Mouse (Mus musculus): Measurements from ENCODE around the gene Msl1.
A peak's percentile ranks its signal among the peaks of the same experiment; 100 is the strongest.

Gene Msl1

GRCm38 (mm10) chr11:98776843-98777590, 18.3 kb upstream of the Msl1 start:
- DNase-seq (ENCODE audit: low spot score in 2 of 2) = no peak

GRCm38 (mm10) chr11:98777888-98778287, 17.4 kb upstream of the Msl1 start:
- DNase-seq (ENCODE audit: low spot score in 2 of 2) = no peak

GRCm38 (mm10) chr11:98781851-98782512, 13.3 kb upstream of the Msl1 start:
- DNase-seq (ENCODE audit: low spot score in 2 of 2) = peak in 1 of 2 experiments; percentile 91

- DNase-seq (ENCODE audit: low spot score in 2 of 2) = no peak
These were observed 12.6 kb upstream of the Msl1 start for GRCm38 (mm10) chr11:98782651-98783235.

GRCm38 (mm10) chr11:98783236-98783696, 12.1 kb upstream of the Msl1 start:
- peak; percentile 95 to 98 for DNase-seq (ENCODE audit: low spot score in 2 of 2)

- DNase-seq (ENCODE audit: low spot score in 2 of 2) = no peak
These were observed 11.2 kb upstream of the Msl1 start for GRCm38 (mm10) chr11:98784139-98784538.

- DNase-seq (ENCODE audit: low spot score in 2 of 2) = no peak
These were observed 10.1 kb upstream of the Msl1 start for GRCm38 (mm10) chr11:98785214-98785613.

GRCm38 (mm10) chr11:98785772-98786281, 9.5 kb upstream of the Msl1 start:
- peak in 1 of 2 experiments; percentile 91 for DNase-seq (ENCODE audit: low spot score in 2 of 2)

- peak; percentile 92 to 99 for DNase-seq (ENCODE audit: low spot score in 2 of 2)
These were observed 8.7 kb upstream of the Msl1 start for GRCm38 (mm10) chr11:98786359-98787214.

GRCm38 (mm10) chr11:98787229-98787628, 8.1 kb upstream of the Msl1 start:
- no peak for DNase-seq (ENCODE audit: low spot score in 2 of 2)

- no peak for DNase-seq (ENCODE audit: low spot score in 2 of 2)
These were observed 7.6 kb upstream of the Msl1 start for GRCm38 (mm10) chr11:98787691-98788090.

GRCm38 (mm10) chr11:98788139-98788538, 7.2 kb upstream of the Msl1 start:
- DNase-seq (ENCODE audit: low spot score in 2 of 2) = no peak

GRCm38 (mm10) chr11:98788550-98789218, 6.6 kb upstream of the Msl1 start:
- DNase-seq (ENCODE audit: low spot score in 2 of 2) = peak in 1 of 2 experiments; percentile 90

- no peak for DNase-seq (ENCODE audit: low spot score in 2 of 2)
These were observed 6.0 kb upstream of the Msl1 start for GRCm38 (mm10) chr11:98789219-98789807.

GRCm38 (mm10) chr11:98789824-98790223, 5.5 kb upstream of the Msl1 start:
- DNase-seq (ENCODE audit: low spot score in 2 of 2) = no peak

GRCm38 (mm10) chr11:98790631-98791205, 4.6 kb upstream of the Msl1 start:
- no peak for DNase-seq (ENCODE audit: low spot score in 2 of 2)

GRCm38 (mm10) chr11:98791448-98791847, 3.9 kb upstream of the Msl1 start:
- DNase-seq (ENCODE audit: low spot score in 2 of 2) = no peak

- no peak for DNase-seq (ENCODE audit: low spot score in 2 of 2)
These were observed 3.2 kb upstream of the Msl1 start for GRCm38 (mm10) chr11:98792081-98792480.

GRCm38 (mm10) chr11:98794469-98795014, 774 bp upstream of the Msl1 start:
- DNase-seq (ENCODE audit: low spot score in 2 of 2) = peak in 1 of 2 experiments; percentile 72
